Mouse (Mus musculus) liver, postnatal 0 days (tissue): ENCODE measurements at regions not wholly inside any gene's neighbourhood (a gene's known extent, or its start where the extent isn't known, plus 50 kb on each side); places are given as distances from the start of the nearest gene placed in this dataset.

Experiments
- ATAC-seq: fragments of 200-750 bp; cut with Nextera tagmentation; 2 replicates; pipeline ENCODE4 v1.8.0; 2017; ENCODE audit warnings: mild to moderate bottlenecking, moderate library complexity
- DNase-seq: peaks from one replicate; pipeline ENCODE4 v3.0.0-alpha.2; 2016
- H3K27ac ChIP-seq: fragments of 300-500 bp; sonication (generic); 2 replicates; pipeline ENCODE4 v1.5.1; 2014; ENCODE audit warnings: antibody characterized with exemption, moderate library complexity, mild to moderate bottlenecking, low read depth
- H3K27me3 ChIP-seq: fragments of 300-500 bp; sonication (generic); 2 replicates; pipeline ENCODE4 v1.6.1; 2014; ENCODE audit warnings: low read length, control low read depth, mixed read lengths; ENCODE audit not compliant: insufficient read depth
- H3K36me3 ChIP-seq: fragments of 300-500 bp; sonication (generic); replicated peaks from 2 replicates; pipeline ENCODE4 v1.6.1; 2014; ENCODE audit warnings: mild to moderate bottlenecking, control low read depth, low read length, moderate library complexity, mixed read lengths; ENCODE audit not compliant: insufficient read depth
- H3K4me1 ChIP-seq: fragments of 300-500 bp; sonication (generic); 2 replicates; pipeline ENCODE4 v1.6.1; 2014; ENCODE audit warnings: antibody characterized with exemption, mild to moderate bottlenecking, control low read depth; ENCODE audit not compliant: insufficient read depth
- H3K4me2 ChIP-seq: fragments of 300-500 bp; sonication (generic); 2 replicates; pipeline ENCODE4 v1.6.1; 2014; ENCODE audit warnings: low read depth, mild to moderate bottlenecking, low read length, moderate library complexity, mixed read lengths
- H3K4me3 ChIP-seq: fragments of 300-500 bp; sonication (generic); 2 replicates; pipeline ENCODE4 v1.5.1; 2014; ENCODE audit warnings: low read depth, low read length
- H3K9ac ChIP-seq: fragments of 300-500 bp; sonication (generic); replicated peaks from 2 replicates; pipeline ENCODE4 v1.6.1; 2014; ENCODE audit warnings: mild to moderate bottlenecking, moderate library complexity
- H3K9me3 ChIP-seq: fragments of 300-500 bp; sonication (generic); 2 replicates; pipeline ENCODE4 v1.6.1; 2016; ENCODE audit warnings: mild to moderate bottlenecking, control low read depth, low read length, mixed read lengths
- CTCF ChIP-seq: sonication (generic); IDR thresholded peaks from 2 replicates; pipeline ENCODE4 v1.5.1; 2016; ENCODE audit warnings: antibody characterized with exemption, low read depth
- EP300 ChIP-seq: IDR thresholded peaks from 2 replicates; pipeline ENCODE4 v1.6.1; 2016; ENCODE audit warnings: antibody characterized with exemption, low read depth, mild to moderate bottlenecking
- WGBS: fragments of 180-500 bp; shearing (Covaris S2); extraction: QIAGEN DNeasy Blood & Tissue Kit; methylation state at CpG from one replicate; pipeline ENCODE4 v1.1.7; 2014; ENCODE audit not compliant: insufficient replicate concordance; 5-methylcytosine and 5-hydroxymethylcytosine counted together

- DNase-seq (no peak), ATAC-seq (no peak)
- WGBS, result 54% methylated on average over 5 of the region's 5 CpGs
- Histone ChIP-seq H3K27me3 (no peaks in the 10 kb centered on the region), H3K4me3 (no peak overlapping the region), H3K4me1 (peaks cover 2% of the 10 kb centered on the region; the same call in 1 of the 2 replicates), H3K4me2 (no peak overlapping the region), H3K9ac (no peak overlapping the region), H3K27ac (no peak overlapping the region), H3K9me3 (no peaks in the 10 kb centered on the region), H3K36me3 (no peaks in the 10 kb centered on the region)
- no peak for TF ChIP-seq EP300
Observed at GRCm38 (mm10) chr10:125839621-125840141, 126.3 kb upstream of the Lrig3 start.

DNA sequence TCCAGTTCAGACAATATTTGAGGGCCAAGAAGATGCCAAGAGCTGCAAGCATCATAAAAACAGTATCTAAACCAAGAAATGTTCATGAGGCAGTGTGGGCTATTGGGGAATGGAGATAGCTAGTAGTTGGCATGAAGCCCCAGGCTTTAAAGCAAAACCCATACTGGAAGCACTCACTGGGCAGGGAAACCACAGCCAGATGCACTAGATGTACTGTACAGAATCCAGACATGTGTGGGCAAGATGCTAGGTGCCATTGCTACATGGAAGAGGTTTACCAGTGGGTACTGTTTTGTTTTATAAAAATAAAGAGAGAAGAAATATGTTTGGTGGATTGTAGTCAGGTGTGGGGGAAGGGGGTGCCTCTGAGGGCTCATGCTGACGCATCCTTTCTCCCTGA, 125.6 kb upstream of the Lrig3 start:
- H3K36me3 ChIP-seq, result no peaks in the 10 kb centered on the region
- TF ChIP-seq CTCF, result no peak
- no peak for TF ChIP-seq EP300

GRCm38 (mm10) chr10:125844336-125844865, 121.6 kb upstream of the Lrig3 start:
- H3K27me3 ChIP-seq, result no peaks in the 10 kb centered on the region
- H3K9ac ChIP-seq, result no peak overlapping the region
- H3K4me1 ChIP-seq, result no peaks in the 10 kb centered on the region
- TF ChIP-seq CTCF (no peak), EP300 (no peak)
- no peak overlapping the region for H3K4me3 ChIP-seq
- no peak overlapping the region for H3K27ac ChIP-seq
- H3K9me3 ChIP-seq, result no peaks in the 10 kb centered on the region
- ATAC-seq, result no peak
- H3K4me2 ChIP-seq, result no peak overlapping the region
- DNase-seq, result no peak
- 49% methylated on average over 9 of the region's 9 CpGs for WGBS
- no peaks in the 10 kb centered on the region for H3K36me3 ChIP-seq

More for the DNA sequence above, 125.6 kb upstream of the Lrig3 start:
- peaks cover 2% of the 10 kb centered on the region; the same call in 1 of the 2 replicates for H3K4me1 ChIP-seq
- H3K9ac ChIP-seq, result no peak overlapping the region
- H3K9me3 ChIP-seq, result no peaks in the 10 kb centered on the region
- H3K27ac ChIP-seq, result no peak overlapping the region
- 73% methylated on average over 1 of the region's 1 CpGs for WGBS
- ATAC-seq (no peak), DNase-seq (no peak)
- no peak overlapping the region for H3K4me3 ChIP-seq
- H3K27me3 ChIP-seq, result no peaks in the 10 kb centered on the region
- no peak overlapping the region for H3K4me2 ChIP-seq

GRCm38 (mm10) chr10:125845014-125845514, 120.9 kb upstream of the Lrig3 start:
- H3K36me3 ChIP-seq, result no peaks in the 10 kb centered on the region
- no peak overlapping the region for H3K4me3 ChIP-seq
- TF ChIP-seq EP300 (no peak), CTCF (no peak)
- no peaks in the 10 kb centered on the region for H3K27me3 ChIP-seq
- no peak overlapping the region for H3K9ac ChIP-seq
- peak overlapping the region; percentile 35; the same call in 1 of the 2 replicates for H3K4me2 ChIP-seq
- no peak overlapping the region for H3K27ac ChIP-seq
- 13% methylated on average over 19 of the region's 19 CpGs for WGBS
- H3K4me1 ChIP-seq, result no peaks in the 10 kb centered on the region
- ATAC-seq (no peak), DNase-seq (no peak)
- no peaks in the 10 kb centered on the region for H3K9me3 ChIP-seq

DNA sequence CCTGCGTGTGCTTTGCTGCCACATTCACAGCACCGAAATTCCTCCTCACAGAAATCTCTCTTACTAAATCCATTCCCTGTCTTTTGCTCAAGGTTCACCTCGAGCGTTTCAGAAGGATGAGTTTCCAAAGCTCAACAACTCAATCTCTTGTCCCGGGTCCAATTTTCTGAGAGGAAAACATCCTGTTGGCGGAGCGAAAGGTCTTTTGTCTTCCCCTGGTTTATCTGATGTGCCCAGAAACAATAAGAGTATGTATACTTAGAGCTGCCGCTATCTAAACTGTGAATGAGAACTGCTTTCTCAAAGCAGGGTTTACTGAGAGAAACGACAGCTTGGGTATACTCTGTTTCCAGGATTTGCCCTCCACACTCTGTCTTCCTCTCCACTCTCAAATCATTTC, 115.6 kb upstream of the Lrig3 start:
- TF ChIP-seq CTCF (no peak), EP300 (no peak)
- DNase-seq, result no peak

DNA sequence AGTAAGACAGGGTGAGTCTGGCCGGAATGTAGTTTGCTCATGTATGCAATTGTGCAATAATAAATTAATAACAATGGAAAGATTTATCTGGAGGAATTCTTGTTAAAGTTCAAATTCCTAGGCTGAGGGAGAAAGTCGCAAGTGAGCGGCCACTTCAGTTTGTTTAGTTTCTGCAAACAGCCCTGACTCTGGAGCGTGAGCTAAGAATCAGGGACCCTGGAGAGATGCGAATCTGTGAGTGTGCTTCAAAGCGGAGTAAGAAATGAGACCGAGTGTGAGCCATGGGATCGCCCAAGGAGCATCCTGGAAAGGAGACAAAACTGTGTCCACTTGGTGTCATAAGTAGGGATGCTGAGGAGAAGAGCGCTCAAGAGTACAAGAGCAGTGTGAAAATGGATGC, 104.2 kb upstream of the Lrig3 start:
- Histone ChIP-seq H3K27me3 (no peaks in the 10 kb centered on the region), H3K4me3 (no peak overlapping the region), H3K4me2 (no peak overlapping the region), H3K4me1 (no peaks in the 10 kb centered on the region), H3K27ac (no peak overlapping the region), H3K9me3 (no peaks in the 10 kb centered on the region), H3K9ac (no peak overlapping the region), H3K36me3 (no peaks in the 10 kb centered on the region)
- TF ChIP-seq EP300 (no peak), CTCF (no peak)
- no peak for DNase-seq
- no peak for ATAC-seq
- WGBS, result 65% methylated on average over 9 of the region's 9 CpGs

More for the DNA sequence above, 115.6 kb upstream of the Lrig3 start:
- WGBS, result 29% methylated on average over 9 of the region's 9 CpGs
- no peak overlapping the region for H3K4me2 ChIP-seq
- no peaks in the 10 kb centered on the region for H3K4me1 ChIP-seq
- no peak overlapping the region for H3K4me3 ChIP-seq
- no peaks in the 10 kb centered on the region for H3K36me3 ChIP-seq
- no peak overlapping the region for H3K9ac ChIP-seq
- no peaks in the 10 kb centered on the region for H3K9me3 ChIP-seq
- 0 out of 2 replicates have a peak overlapping the region, but pooled peaks have one; percentile 4 for H3K27ac ChIP-seq
- no peak for ATAC-seq
- no peaks in the 10 kb centered on the region for H3K27me3 ChIP-seq
